Mouse (Mus musculus): ENCODE data around the gene Olfr1380. TPM values are rescaled to one million over a fixed set of nuclear protein-coding genes. Genes with fewer than 3 reads are reported as not detected.
"Not testable (repeated sequence)": the region's sequence is repeated elsewhere in the genome, so short reads cannot be mapped to it uniquely, and the experiment has no call there.

Gene Olfr1380
- total and polyA plus RNA-seq, 3 experiments: not detected

GRCm38 (mm10) chr11:49611349-49611748 lies 54.7 kb downstream of the Olfr1380 start:
- H3K36me3 ChIP-seq (replicated peaks in 1 of 2; ENCODE audit: control insufficient read depth in 1 of 2, insufficient read depth in 1 of 2, low read length in 1 of 2); dilution Hi-C loops (cut with MboI; ENCODE audit: extremely low pct_ligation_motif_present, extremely low pct_unique_long_range_greater_than_20kb, low sequenced_read_pairs); DNase-seq (ENCODE audit: extremely low read depth); H3K4me2 ChIP-seq (ENCODE audit: insufficient read depth, low read depth, poor library complexity, severe bottlenecking); H3K9ac ChIP-seq (ENCODE audit: insufficient read depth, low read depth); H3K9me3 ChIP-seq (replicated peaks; ENCODE audit: low read length); H3K4me3 ChIP-seq (replicated peaks in 1 of 3; ENCODE audit: low read depth in 2 of 3, low read length in 2 of 3, poor library complexity in 1 of 3); in situ Hi-C loops (cut with MboI; ENCODE audit: low pct_ligation_motif_present, low pct_unique_long_range_greater_than_20kb, low sequenced_read_pairs); H3K79me2 ChIP-seq (replicated peaks; ENCODE audit: control insufficient read depth, extremely low read depth, insufficient read depth, poor library complexity, severe bottlenecking); H3K27ac ChIP-seq (ENCODE audit: insufficient read depth, low read depth): not testable (repeated sequence)
- H3K27me3 ChIP-seq (replicated peaks): peaks cover 43% of the 10 kb centered on the region
- H3K4me1 ChIP-seq (ENCODE audit: control insufficient read depth in 1 of 2, insufficient read depth in 2 of 2): peaks cover 2 to 12% of the 10 kb centered on the region in 2 experiments; a peak in 3 of 4 replicates

DNA sequence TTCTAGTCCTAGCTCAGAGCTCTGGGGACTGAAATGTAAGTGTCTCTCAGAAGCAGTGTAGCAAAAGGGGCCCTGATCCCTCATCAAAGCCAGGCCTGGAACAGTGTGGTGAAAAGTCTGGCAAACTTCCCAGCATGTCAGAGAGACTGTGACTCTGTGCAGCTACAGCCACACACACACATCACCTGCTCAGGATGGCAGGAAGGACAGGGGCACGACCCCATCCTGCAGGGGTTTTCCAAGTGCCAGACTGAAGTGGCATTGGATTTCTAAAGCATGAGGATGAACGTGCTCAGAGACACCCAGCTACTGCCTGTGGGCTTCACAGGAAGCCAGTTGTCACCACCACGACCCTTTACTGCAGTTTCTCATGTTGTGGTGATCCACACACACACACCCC lies 55.5 kb downstream of the Olfr1380 start:
- no peak overlapping the region for H3K4me3 ChIP-seq (replicated peaks in 1 of 3; ENCODE audit: low read depth in 2 of 3, low read length in 2 of 3, poor library complexity in 1 of 3)
- peaks cover 2% of the 10 kb centered on the region for H3K9me3 ChIP-seq (replicated peaks; ENCODE audit: low read length)
- H3K4me2 ChIP-seq (ENCODE audit: insufficient read depth, low read depth, poor library complexity, severe bottlenecking): no peak overlapping the region
- no peaks in the 10 kb centered on the region for H3K36me3 ChIP-seq (replicated peaks in 1 of 2; ENCODE audit: control insufficient read depth in 1 of 2, insufficient read depth in 1 of 2, low read length in 1 of 2)
- dilution Hi-C loops (cut with MboI; ENCODE audit: extremely low pct_ligation_motif_present, extremely low pct_unique_long_range_greater_than_20kb, low sequenced_read_pairs): no loop called here
- peaks cover 51% of the 10 kb centered on the region for H3K27me3 ChIP-seq (replicated peaks)
- H3K27ac ChIP-seq (ENCODE audit: insufficient read depth, low read depth): no peak overlapping the region
- in situ Hi-C loops (cut with MboI; ENCODE audit: low pct_ligation_motif_present, low pct_unique_long_range_greater_than_20kb, low sequenced_read_pairs): no loop called here
- H3K79me2 ChIP-seq (replicated peaks; ENCODE audit: control insufficient read depth, extremely low read depth, insufficient read depth, poor library complexity, severe bottlenecking): no peaks in the 10 kb centered on the region
- DNase-seq (ENCODE audit: extremely low read depth): no peak
- no peak overlapping the region for H3K9ac ChIP-seq (ENCODE audit: insufficient read depth, low read depth)
- H3K4me1 ChIP-seq (ENCODE audit: control insufficient read depth in 1 of 2, insufficient read depth in 2 of 2): peaks cover 2 to 12% of the 10 kb centered on the region in 2 experiments; a peak in 3 of 4 replicates
- TF ChIP-seq TCF12 (IDR thresholded peaks at IDR 0.05; ENCODE audit: low read depth, low read length): no peak
- TF ChIP-seq EP300 (IDR thresholded peaks at IDR 0.05; ENCODE audit: low read length): no peak
- TF ChIP-seq MAZ (IDR thresholded peaks at IDR 0.05; ENCODE audit: low read depth, low read length): no peak
- no peak for TF ChIP-seq POLR2AphosphoS2 (IDR thresholded peaks at IDR 0.05; ENCODE audit: low read depth, low read length)
- no peak for TF ChIP-seq UBTF (IDR thresholded peaks at IDR 0.05; ENCODE audit: low read depth, low read length)
- no peak for TF ChIP-seq NELFE (IDR thresholded peaks at IDR 0.05; ENCODE audit: low read depth, low read length)
- TF ChIP-seq ETS1 (conservative IDR thresholded peaks at IDR 0.05; ENCODE audit: low read depth, low read length): no peak
- no peak for TF ChIP-seq NRF1 (IDR thresholded peaks at IDR 0.05; ENCODE audit: low read depth, low read length)

DNA sequence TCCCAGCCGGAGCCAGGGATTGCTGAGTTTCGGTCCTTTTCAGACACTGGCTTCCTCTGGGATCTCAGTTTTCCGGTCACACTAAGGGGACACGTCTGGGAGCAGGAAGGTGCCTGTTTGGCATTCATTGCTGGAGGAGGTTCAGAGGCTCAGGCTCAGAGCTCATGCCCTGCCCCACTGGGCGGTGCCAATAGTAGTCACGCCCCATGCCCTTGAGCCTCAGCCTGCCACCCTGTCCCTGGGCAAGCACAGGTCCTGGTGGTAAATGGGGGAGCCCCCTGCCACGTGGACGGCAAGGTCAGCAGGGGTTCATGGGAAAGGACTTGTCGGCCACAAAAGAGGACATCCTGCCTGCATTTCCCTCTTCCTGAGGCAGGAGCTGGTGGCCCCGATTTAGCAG lies 56.7 kb downstream of the Olfr1380 start:
- Histone ChIP-seq H3K27ac (ENCODE audit: insufficient read depth, low read depth) (no peak overlapping the region), H3K36me3 (replicated peaks in 1 of 2; ENCODE audit: control insufficient read depth in 1 of 2, insufficient read depth in 1 of 2, low read length in 1 of 2) (no peaks in the 10 kb centered on the region), H3K9me3 (replicated peaks; ENCODE audit: low read length) (peaks cover 2% of the 10 kb centered on the region), H3K9ac (ENCODE audit: insufficient read depth, low read depth) (no peak overlapping the region), H3K4me2 (ENCODE audit: insufficient read depth, low read depth, poor library complexity, severe bottlenecking) (no peak overlapping the region), H3K27me3 (replicated peaks) (peaks cover 62% of the 10 kb centered on the region), H3K4me3 (replicated peaks in 1 of 3; ENCODE audit: low read depth in 2 of 3, low read length in 2 of 3, poor library complexity in 1 of 3) (no peak overlapping the region), H3K79me2 (replicated peaks; ENCODE audit: control insufficient read depth, extremely low read depth, insufficient read depth, poor library complexity, severe bottlenecking) (no peaks in the 10 kb centered on the region), H3K4me1 (ENCODE audit: control insufficient read depth in 1 of 2, insufficient read depth in 2 of 2) (peaks cover 2 to 12% of the 10 kb centered on the region in 2 experiments; a peak in 3 of 4 replicates)
- dilution Hi-C loops (cut with MboI; ENCODE audit: extremely low pct_ligation_motif_present, extremely low pct_unique_long_range_greater_than_20kb, low sequenced_read_pairs): no loop called here
- DNase-seq (ENCODE audit: extremely low read depth): no peak
- in situ Hi-C loops (cut with MboI; ENCODE audit: low pct_ligation_motif_present, low pct_unique_long_range_greater_than_20kb, low sequenced_read_pairs): no loop called here
- TF ChIP-seq JUND (conservative IDR thresholded peaks at IDR 0.05; ENCODE audit: low read depth, low read length) (no peak), MAX (IDR thresholded peaks at IDR 0.05; ENCODE audit: low read length) (no peak), HCFC1 (IDR thresholded peaks at IDR 0.05; ENCODE audit: low read depth, low read length) (no peak), GABPA (IDR thresholded peaks at IDR 0.05; ENCODE audit: insufficient replicate concordance, low read depth, low read length) (no peak), JUN (IDR thresholded peaks at IDR 0.05; ENCODE audit: insufficient read depth, low read depth, low read length) (no peak), ETS1 (conservative IDR thresholded peaks at IDR 0.05; ENCODE audit: low read depth, low read length) (no peak), SIN3A (IDR thresholded peaks at IDR 0.05; ENCODE audit: low read length) (no peak), E2F4 (IDR thresholded peaks at IDR 0.05; ENCODE audit: insufficient replicate concordance, low read depth, low read length) (no peak), MYC (IDR thresholded peaks at IDR 0.05; ENCODE audit: low read depth, low read length) (no peak), PAX5 (IDR thresholded peaks at IDR 0.05; ENCODE audit: low read length) (no peak), RAD21 (IDR thresholded peaks at IDR 0.05; ENCODE audit: low read depth, low read length) (no peak)

Data from CH12.LX (cell line).